Mouse (Mus musculus) spleen, postnatal 14 days (tissue): ENCODE results near the gene Hoxa2.

ENCODE experiments used
- DNase-seq, 2 experiments: peaks; one replicate each; pipeline ENCODE4 v3.0.0; 2021 to 2022; ENCODE audit warnings: low spot score in 2 of 2

Hoxa2 gene

DNA sequence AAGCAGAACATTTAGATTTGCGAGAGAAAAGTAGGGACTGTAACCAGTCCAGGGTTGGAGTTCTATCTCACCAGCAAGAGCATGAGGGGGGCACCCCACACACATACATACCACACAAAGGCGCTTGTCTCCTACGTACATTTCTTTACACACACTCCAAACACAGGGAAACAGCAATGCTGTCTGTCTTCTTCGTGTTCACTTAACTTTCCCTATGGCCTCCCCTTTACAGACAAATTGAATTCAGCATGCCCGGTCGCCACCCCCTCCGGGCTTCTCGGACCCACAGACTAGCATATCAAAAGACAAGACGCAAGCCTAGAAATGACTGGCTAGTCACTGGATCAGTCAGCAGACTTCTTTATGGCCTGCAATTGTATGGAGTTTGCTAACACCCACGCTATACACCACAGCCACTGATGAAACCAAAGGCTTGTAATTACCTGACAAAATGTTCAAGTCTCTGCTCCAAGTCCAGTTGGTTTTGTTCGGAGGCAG, 15.6 kb upstream of the Hoxa2 start:
- no peak for DNase-seq

- no peak for DNase-seq
Measured at GRCm38 (mm10) chr6:52179690-52180089, 15.1 kb upstream of the Hoxa2 start.

GRCm38 (mm10) chr6:52178918-52179665, 14.5 kb upstream of the Hoxa2 start:
- no peak for DNase-seq

DNA sequence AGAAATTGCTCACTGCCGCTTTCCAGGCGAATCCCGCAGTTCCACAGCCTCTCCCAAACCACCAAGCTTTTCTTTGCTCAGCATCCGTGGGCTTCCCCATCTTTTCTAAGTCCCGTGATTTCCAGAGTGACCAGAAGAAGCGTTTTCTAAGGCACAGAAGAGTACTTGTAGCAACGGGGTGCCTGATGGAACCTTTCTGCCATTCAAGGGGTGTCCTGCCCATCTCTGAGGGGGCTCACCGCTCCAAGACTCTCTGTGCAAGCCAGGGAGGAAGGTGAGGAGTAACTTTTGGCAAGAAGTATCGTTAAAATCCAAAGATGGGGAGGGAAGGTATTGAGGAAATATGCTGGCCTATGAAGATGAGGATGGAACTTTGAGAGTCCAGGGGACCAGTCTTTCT, 13.2 kb upstream of the Hoxa2 start:
- DNase-seq: no peak

DNA sequence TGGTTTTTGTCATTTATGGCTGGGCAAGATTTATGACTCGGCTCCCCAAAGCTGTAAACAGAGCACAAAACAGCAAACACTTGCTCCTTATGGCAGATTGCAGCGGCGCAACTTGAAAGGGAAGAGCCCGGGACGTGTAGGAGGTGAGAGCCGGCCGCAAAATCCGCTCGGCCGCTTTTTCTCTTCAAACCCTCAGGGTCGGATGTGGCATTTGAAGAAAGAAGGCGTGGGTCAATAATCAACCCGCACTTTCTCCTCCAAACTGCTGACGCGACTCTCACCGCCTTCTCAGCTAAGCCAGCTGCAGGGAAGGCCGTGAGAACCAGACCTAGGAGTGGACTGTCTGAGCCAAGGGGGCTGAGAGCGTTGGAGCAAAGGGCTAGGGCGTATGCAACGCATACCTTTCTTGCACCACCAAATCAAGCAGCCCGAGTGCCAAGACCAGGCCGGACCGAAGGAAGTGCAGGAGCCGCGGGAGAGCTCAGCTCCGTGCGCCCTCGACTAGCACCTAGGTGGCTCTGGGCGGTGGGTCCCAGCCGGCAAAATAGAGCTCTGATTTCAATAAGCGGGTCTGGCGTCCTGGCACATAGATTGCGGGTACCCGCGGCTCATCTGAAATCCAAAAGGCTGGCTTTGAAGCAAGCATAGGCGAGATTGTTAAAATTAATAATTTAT, 12.6 kb upstream of the Hoxa2 start, which contains the start of gene 5730596B20Rik:
TSS of gene 5730596B20Rik (plus strand) at position 438 of the 675 bp plus-strand sequence.
- DNase-seq: no peak

DNA sequence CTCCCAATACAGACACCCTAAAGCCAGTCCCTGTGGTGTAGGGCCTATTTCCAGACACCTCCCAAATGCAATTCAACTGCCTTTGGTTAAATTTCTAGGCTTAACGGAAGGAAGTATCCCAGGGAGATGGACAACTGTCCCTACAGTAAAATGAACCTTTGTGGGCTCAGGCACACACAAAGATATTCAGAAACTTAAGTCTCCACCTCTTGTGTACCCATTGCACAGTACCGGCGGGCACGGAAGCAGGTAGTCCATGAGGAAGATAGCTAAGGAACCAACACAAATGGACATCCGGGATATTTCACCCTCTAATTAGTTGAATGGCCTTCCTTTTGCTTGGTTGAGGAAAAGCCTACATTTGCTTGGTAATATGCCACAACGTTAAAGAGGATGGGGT, 11.8 kb upstream of the Hoxa2 start:
- DNase-seq: no peak

- DNase-seq: no peak
Measured at GRCm38 (mm10) chr6:52175864-52176263, 11.2 kb upstream of the Hoxa2 start.

DNA sequence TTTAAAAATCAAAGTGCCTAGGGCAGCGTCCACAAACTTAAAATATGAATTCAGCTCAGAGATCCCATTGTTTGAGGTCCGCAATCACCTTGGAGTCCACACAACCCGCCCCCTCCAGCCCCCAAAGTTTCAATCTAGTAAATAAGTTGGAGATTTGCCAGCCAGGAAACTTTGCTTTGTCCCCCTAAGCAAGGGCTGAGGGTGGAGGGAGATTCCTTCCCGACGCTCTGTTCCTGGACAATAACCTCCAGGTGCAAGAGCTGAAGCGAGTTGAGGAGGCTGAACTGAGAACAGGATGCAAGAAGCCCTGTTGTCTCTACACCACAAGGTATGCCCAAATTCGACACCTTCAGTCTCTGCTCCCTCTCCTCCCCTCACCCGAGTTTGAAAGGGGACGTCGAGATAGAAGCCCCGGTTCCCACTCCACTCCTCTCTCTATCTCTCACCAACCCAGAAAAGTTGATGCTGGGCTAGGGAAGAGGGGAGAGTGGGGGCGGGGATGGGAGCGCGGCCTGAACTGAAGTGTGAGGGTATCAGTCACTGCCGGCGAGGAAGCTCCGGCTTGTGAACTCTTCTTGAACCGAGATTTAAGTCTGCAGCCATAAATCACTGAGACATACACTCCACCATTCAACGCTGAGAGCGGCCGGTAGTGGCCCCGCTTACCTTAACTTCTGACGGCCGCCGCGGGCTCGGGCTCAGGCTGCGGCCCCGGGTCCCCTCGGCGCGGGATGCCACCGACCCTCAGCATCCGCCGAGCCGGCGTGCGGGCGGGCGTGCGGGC, 10.5 kb upstream of the Hoxa2 start:
- DNase-seq: no peak

DNA sequence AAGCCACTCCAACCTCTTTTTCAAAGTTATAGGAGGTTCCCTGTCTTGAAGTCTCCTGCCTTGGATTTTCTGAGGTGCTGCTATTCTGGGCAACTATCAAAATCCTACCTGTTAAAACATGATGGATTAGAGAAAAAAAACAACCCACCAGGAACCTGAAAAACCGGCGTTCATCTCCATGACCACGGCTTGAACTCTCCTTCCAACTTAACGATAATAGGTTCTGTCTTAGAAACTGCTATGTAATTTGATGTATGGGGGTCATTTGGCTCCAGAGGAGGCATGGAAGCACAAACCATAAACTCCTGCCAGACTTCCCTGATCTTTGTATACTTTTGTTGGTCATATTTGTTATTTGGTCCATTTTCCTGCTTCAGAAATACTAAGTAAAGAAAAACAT, 9.0 kb upstream of the Hoxa2 start:
- no peak for DNase-seq

GRCm38 (mm10) chr6:52172501-52172900, 7.9 kb upstream of the Hoxa2 start:
- DNase-seq: no peak

DNA sequence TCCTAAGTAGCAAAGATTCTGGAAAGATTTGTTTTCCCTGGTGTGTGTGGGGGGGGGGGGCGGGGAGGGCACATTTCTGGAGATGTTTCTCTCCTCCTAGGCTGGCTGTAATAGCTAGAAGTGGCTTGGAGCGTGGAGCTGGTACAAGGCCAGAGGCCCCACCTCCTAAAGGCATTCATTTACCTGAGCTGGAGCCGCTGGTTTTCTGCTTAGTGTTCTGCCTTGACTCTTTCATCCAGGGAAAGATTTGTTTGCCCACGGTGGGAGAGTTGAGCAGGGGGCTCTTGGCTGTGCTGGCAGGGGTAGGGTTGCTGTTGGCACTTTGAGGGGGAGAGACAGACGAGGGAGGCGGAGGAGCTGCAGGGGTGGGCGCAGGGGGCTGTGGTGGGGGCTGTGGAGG, 7.3 kb upstream of the Hoxa2 start:
- DNase-seq: no peak

DNA sequence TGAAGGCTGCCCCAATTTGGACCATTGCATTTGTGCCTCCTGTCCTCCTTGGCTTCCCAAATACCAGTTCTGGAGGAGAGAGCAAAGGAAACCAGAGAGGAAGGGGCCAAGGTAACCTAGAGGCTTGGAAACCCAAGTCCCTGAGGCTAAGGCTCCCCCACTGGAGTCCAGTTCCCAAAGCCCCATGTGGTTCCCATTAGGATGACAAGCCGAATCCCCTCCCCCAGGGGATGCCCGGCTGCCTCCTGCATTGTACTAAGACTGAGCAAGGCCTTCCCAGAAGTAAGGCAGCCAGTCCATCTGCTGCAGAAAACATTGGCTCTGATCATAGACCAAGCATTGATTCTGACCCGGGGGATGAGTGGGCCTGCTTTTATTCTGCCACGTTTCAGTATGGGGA, 6.7 kb upstream of the Hoxa2 start:
- no peak for DNase-seq

GRCm38 (mm10) chr6:52170898-52171223, 6.2 kb upstream of the Hoxa2 start:
- DNase-seq: no peak

DNA sequence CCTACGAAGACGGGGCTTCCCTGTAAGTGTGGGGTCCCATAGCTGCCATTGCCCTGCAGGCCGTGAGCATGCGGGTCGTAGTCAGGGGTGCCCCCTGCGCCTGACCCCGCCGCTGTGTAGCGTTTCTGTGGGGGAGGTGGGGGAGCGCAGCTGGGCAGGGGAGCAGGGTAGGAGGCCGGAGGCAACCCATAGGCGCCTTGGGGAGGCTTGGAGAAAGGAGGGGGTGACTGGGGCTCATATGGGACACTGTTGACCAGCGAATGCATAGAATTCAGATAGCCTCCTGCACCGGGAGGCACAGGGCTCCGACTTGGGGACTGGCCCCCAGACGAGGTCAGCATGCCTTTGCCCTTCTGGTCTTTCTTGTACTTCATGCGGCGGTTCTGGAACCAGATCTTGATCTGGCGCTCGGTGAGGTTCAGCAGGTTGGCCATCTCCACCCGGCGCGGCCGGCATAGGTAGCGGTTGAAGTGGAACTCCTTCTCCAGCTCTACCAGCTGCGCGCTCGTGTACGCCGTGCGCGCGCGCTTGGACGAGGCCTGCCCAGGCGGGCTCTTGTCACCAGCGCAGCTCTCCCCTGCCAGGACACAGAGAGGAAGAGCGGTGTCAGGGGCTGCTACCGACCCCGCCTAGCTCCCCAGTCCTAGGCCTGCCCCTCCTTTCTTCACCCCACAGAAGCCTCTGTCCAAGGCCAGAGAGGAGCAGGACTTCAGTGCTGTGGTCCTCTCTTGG, 5.7 kb upstream of the Hoxa2 start:
- no peak for DNase-seq

GRCm38 (mm10) chr6:52169499-52170165, 5.0 kb upstream of the Hoxa2 start:
- DNase-seq: no peak

GRCm38 (mm10) chr6:52168191-52169055, 3.8 kb upstream of the Hoxa2 start:
- no peak for DNase-seq

GRCm38 (mm10) chr6:52167736-52168161, 3.1 kb upstream of the Hoxa2 start:
- DNase-seq: no peak

GRCm38 (mm10) chr6:52167176-52167575, 2.5 kb upstream of the Hoxa2 start:
- DNase-seq: no peak

- DNase-seq: no peak
Measured at GRCm38 (mm10) chr6:52166431-52167077, 1.9 kb upstream of the Hoxa2 start.
